Mouse (Mus musculus) cerebellum, adult 2 months (tissue): ENCODE data around the gene Slc47a2.

ENCODE experiments used
- CTCF ChIP-seq: fragments of 200-500 bp; IDR thresholded peaks from 2 replicates; pipeline ENCODE4 v1.5.1; 2011; ENCODE audit warnings: low read depth, mild to moderate bottlenecking, control low read depth, low read length, moderate library complexity, borderline replicate concordance; ENCODE audit not compliant: insufficient read depth
- POLR2A ChIP-seq: fragments of 200-500 bp; IDR thresholded peaks from 2 replicates; pipeline ENCODE4 v1.6.1; 2011; ENCODE audit warnings: low read length, control low read depth, borderline replicate concordance; ENCODE audit not compliant: insufficient read depth

GRCm38 (mm10) chr11:61263841-61264240 lies 78.8 kb downstream of the Slc47a2 start:
- TF ChIP-seq CTCF (no peak), POLR2A (no peak)
